Mouse (Mus musculus): ENCODE results near the gene Tbc1d20. TPM values are rescaled to one million over a fixed set of nuclear protein-coding genes. Genes with fewer than 3 reads are reported as not detected.

Tbc1d20 gene
- polyA plus RNA-seq, 1 experiment = 32.3 TPM

DNA sequence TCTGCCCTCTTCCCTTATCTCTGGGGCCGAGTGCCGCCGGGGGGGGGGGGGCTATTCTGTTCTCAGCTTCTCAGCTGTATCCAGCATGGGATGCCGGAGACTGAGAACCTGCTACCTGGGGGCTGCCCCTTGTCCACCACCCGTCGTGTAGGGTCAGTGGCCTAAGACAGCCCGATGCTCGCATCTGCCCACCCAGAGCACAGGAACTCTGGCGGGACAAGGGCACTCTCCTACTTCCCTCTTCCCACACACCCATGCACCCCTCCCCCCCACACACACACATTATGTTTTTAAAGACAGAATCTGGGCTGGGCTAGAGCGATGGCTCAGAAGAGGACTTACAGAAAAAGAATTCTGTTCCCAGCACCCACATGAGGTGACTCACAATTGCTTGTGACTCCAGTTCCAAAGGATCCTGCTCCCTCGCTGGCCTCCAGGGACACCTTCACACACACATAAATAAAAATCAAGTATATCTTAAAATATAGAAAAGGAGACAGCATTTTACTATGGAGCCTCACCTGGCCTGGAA, 41.7 kb downstream of the Tbc1d20 start:
- H3K27me3 ChIP-seq (ENCODE audit: control insufficient read depth, insufficient read depth, low read length, poor library complexity, severe bottlenecking) = no peaks in the 10 kb centered on the region
- H3K9ac ChIP-seq (ENCODE audit: low read depth, poor library complexity, severe bottlenecking) = no peak overlapping the region

GRCm38 (mm10) chr2:152336856-152337255, 43.2 kb downstream of the Tbc1d20 start:
- Histone ChIP-seq H3K27me3 (ENCODE audit: control insufficient read depth, insufficient read depth, low read length, poor library complexity, severe bottlenecking) (no peaks in the 10 kb centered on the region), H3K4me1 (ENCODE audit: control insufficient read depth, insufficient read depth, low read length) (no peaks in the 10 kb centered on the region), H3K9ac (ENCODE audit: low read depth, poor library complexity, severe bottlenecking) (no peak overlapping the region), H3K4me3 (ENCODE audit: low read depth, low read length) (no peak overlapping the region), H3K36me3 (ENCODE audit: control insufficient read depth, insufficient read depth, low read length, poor library complexity, severe bottlenecking) (peaks cover 14% of the 10 kb centered on the region), H3K27ac (ENCODE audit: insufficient read depth, low read length) (no peak overlapping the region), H3K9me3 (replicated peaks; ENCODE audit: control insufficient read depth, insufficient read depth, low read length, poor library complexity, severe bottlenecking) (no peaks in the 10 kb centered on the region)
- no peak for TF ChIP-seq POLR2A (IDR thresholded peaks at IDR 0.05; ENCODE audit: insufficient read depth, low read length)
- TF ChIP-seq EP300 (IDR thresholded peaks at IDR 0.05; ENCODE audit: insufficient read depth, low read depth, low read length) = no peak
- TF ChIP-seq CTCF (IDR thresholded peaks at IDR 0.05; ENCODE audit: low read depth, low read length) = no peak

More for the DNA sequence above, 41.7 kb downstream of the Tbc1d20 start:
- Histone ChIP-seq H3K4me1 (ENCODE audit: control insufficient read depth, insufficient read depth, low read length) (peaks cover 2% of the 10 kb centered on the region), H3K36me3 (ENCODE audit: control insufficient read depth, insufficient read depth, low read length, poor library complexity, severe bottlenecking) (peaks cover 16% of the 10 kb centered on the region), H3K27ac (ENCODE audit: insufficient read depth, low read length) (no peak overlapping the region), H3K9me3 (replicated peaks; ENCODE audit: control insufficient read depth, insufficient read depth, low read length, poor library complexity, severe bottlenecking) (no peaks in the 10 kb centered on the region), H3K4me3 (ENCODE audit: low read depth, low read length) (no peak overlapping the region)
- TF ChIP-seq EP300 (IDR thresholded peaks at IDR 0.05; ENCODE audit: insufficient read depth, low read depth, low read length) (no peak), CTCF (IDR thresholded peaks at IDR 0.05; ENCODE audit: low read depth, low read length) (no peak), POLR2A (IDR thresholded peaks at IDR 0.05; ENCODE audit: insufficient read depth, low read length) (no peak)

GRCm38 (mm10) chr2:152337591-152338212, 44.1 kb downstream of the Tbc1d20 start:
- H3K36me3 ChIP-seq (ENCODE audit: control insufficient read depth, insufficient read depth, low read length, poor library complexity, severe bottlenecking) = peaks cover 14% of the 10 kb centered on the region
- no peaks in the 10 kb centered on the region for H3K9me3 ChIP-seq (replicated peaks; ENCODE audit: control insufficient read depth, insufficient read depth, low read length, poor library complexity, severe bottlenecking)
- no peak overlapping the region for H3K4me3 ChIP-seq (ENCODE audit: low read depth, low read length)
- H3K9ac ChIP-seq (ENCODE audit: low read depth, poor library complexity, severe bottlenecking) = no peak overlapping the region
- no peak overlapping the region for H3K27ac ChIP-seq (ENCODE audit: insufficient read depth, low read length)
- TF ChIP-seq CTCF (IDR thresholded peaks at IDR 0.05; ENCODE audit: low read depth, low read length) (no peak), EP300 (IDR thresholded peaks at IDR 0.05; ENCODE audit: insufficient read depth, low read depth, low read length) (no peak), POLR2A (IDR thresholded peaks at IDR 0.05; ENCODE audit: insufficient read depth, low read length) (no peak)
- H3K27me3 ChIP-seq (ENCODE audit: control insufficient read depth, insufficient read depth, low read length, poor library complexity, severe bottlenecking) = no peaks in the 10 kb centered on the region
- H3K4me1 ChIP-seq (ENCODE audit: control insufficient read depth, insufficient read depth, low read length) = no peaks in the 10 kb centered on the region

- Histone ChIP-seq H3K9ac (ENCODE audit: low read depth, poor library complexity, severe bottlenecking) (no peak overlapping the region), H3K4me1 (ENCODE audit: control insufficient read depth, insufficient read depth, low read length) (no peaks in the 10 kb centered on the region), H3K27me3 (ENCODE audit: control insufficient read depth, insufficient read depth, low read length, poor library complexity, severe bottlenecking) (no peaks in the 10 kb centered on the region), H3K4me3 (ENCODE audit: low read depth, low read length) (no peak overlapping the region), H3K27ac (ENCODE audit: insufficient read depth, low read length) (no peak overlapping the region), H3K9me3 (replicated peaks; ENCODE audit: control insufficient read depth, insufficient read depth, low read length, poor library complexity, severe bottlenecking) (no peaks in the 10 kb centered on the region), H3K36me3 (ENCODE audit: control insufficient read depth, insufficient read depth, low read length, poor library complexity, severe bottlenecking) (peaks cover 14% of the 10 kb centered on the region)
- TF ChIP-seq POLR2A (IDR thresholded peaks at IDR 0.05; ENCODE audit: insufficient read depth, low read length) = no peak
- TF ChIP-seq CTCF (IDR thresholded peaks at IDR 0.05; ENCODE audit: low read depth, low read length) = no peak
- TF ChIP-seq EP300 (IDR thresholded peaks at IDR 0.05; ENCODE audit: insufficient read depth, low read depth, low read length) = no peak
These were observed 44.7 kb downstream of the Tbc1d20 start for GRCm38 (mm10) chr2:152338319-152338718.

- H3K4me3 ChIP-seq (ENCODE audit: low read depth, low read length) = peak overlapping the region; percentile 18; the same call in 1 of the 2 replicates
- TF ChIP-seq POLR2A (IDR thresholded peaks at IDR 0.05; ENCODE audit: insufficient read depth, low read length) (no peak), EP300 (IDR thresholded peaks at IDR 0.05; ENCODE audit: insufficient read depth, low read depth, low read length) (no peak), CTCF (IDR thresholded peaks at IDR 0.05; ENCODE audit: low read depth, low read length) (no peak)
- H3K36me3 ChIP-seq (ENCODE audit: control insufficient read depth, insufficient read depth, low read length, poor library complexity, severe bottlenecking) = peaks cover 14% of the 10 kb centered on the region
- H3K4me1 ChIP-seq (ENCODE audit: control insufficient read depth, insufficient read depth, low read length) = no peaks in the 10 kb centered on the region
- H3K9me3 ChIP-seq (replicated peaks; ENCODE audit: control insufficient read depth, insufficient read depth, low read length, poor library complexity, severe bottlenecking) = no peaks in the 10 kb centered on the region
- no peaks in the 10 kb centered on the region for H3K27me3 ChIP-seq (ENCODE audit: control insufficient read depth, insufficient read depth, low read length, poor library complexity, severe bottlenecking)
- no peak overlapping the region for H3K27ac ChIP-seq (ENCODE audit: insufficient read depth, low read length)
- H3K9ac ChIP-seq (ENCODE audit: low read depth, poor library complexity, severe bottlenecking) = peak overlapping the region; percentile 1; the same call in 1 of the 2 replicates
These were observed 46.1 kb downstream of the Tbc1d20 start for GRCm38 (mm10) chr2:152339631-152340179.

Data from ES-Bruce4 (cell line).